Mouse (Mus musculus): ENCODE measurements around the gene Ctnna2. TPM values are rescaled to one million over a fixed set of nuclear protein-coding genes. Genes with fewer than 3 reads are reported as not detected.

Ctnna2 gene
- total and polyA plus RNA-seq, 3 experiments, result 0.11 TPM; not detected in 2

DNA sequence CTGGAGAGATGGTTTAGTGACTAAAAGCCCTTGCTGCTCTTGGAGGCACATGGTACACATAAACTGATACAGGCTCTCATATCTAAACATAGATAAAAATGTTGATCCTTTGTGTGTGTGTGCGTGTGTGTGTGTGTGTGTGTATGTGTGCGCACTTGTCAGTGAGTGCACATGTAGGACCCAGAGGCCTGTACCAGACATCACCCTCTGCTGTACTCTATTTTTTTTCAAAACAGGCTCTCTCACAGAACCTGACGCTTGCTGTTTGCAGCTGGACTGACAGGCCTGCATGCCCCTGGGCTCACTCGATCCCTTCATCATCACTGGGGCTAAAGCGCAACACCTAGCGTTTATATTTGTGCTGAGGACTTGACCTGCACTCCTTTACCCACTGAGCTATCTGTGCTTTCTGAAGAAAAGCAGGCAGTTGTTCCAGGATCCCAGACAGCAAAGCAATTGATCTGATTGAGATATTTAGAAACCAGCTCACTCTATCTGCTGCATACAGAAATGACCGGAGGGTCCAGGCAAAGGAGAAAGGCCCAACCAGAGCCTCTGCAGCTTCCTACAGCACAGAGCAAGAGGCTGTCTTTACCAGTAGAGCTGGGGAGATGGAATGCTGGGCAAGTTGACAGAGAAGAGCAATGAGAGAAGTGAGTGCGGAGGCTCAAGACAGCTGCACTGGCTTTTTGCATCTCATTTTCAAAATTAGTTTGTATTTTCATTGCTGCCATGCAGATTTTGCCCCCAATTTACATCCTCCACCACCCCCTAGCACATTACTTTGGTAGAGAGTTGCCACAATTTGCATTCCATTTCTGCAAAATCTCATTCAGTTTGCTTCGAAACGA, 870.2 kb downstream of the Ctnna2 start:
- Histone ChIP-seq H3K27me3 (ENCODE audit: insufficient read depth, low read length) (no peaks in the 10 kb centered on the region), H3K36me3 (replicated peaks) (no peaks in the 10 kb centered on the region), H3K9me3 (replicated peaks) (no peaks in the 10 kb centered on the region), H3K4me3 (ENCODE audit: low read depth, low read length) (no peak overlapping the region), H3K4me1 (ENCODE audit: insufficient read depth, low read depth, low read length) (no peaks in the 10 kb centered on the region)
- DNase-seq (ENCODE audit: low spot score), result no peak
- ATAC-seq (ENCODE audit: extremely low read depth, insufficient number of reproducible peaks, low FRiP score, poor library complexity, severe bottlenecking), result no peak
- no peak for TF ChIP-seq CTCF (IDR thresholded peaks at IDR 0.05; ENCODE audit: low read depth, low read length)
- no peak for TF ChIP-seq TAL1 (conservative IDR thresholded peaks at IDR 0.05; ENCODE audit: low read depth, low read length)
- TF ChIP-seq POLR2AphosphoS5 (IDR thresholded peaks at IDR 0.05; ENCODE audit: insufficient replicate concordance, low read depth, low read length), result no peak
- no peak for TF ChIP-seq GATA1 (IDR thresholded peaks at IDR 0.05; ENCODE audit: borderline replicate concordance, low read length)
- no peak for TF ChIP-seq GATA2 (IDR thresholded peaks at IDR 0.05; ENCODE audit: borderline replicate concordance, low read depth, low read length)

DNA sequence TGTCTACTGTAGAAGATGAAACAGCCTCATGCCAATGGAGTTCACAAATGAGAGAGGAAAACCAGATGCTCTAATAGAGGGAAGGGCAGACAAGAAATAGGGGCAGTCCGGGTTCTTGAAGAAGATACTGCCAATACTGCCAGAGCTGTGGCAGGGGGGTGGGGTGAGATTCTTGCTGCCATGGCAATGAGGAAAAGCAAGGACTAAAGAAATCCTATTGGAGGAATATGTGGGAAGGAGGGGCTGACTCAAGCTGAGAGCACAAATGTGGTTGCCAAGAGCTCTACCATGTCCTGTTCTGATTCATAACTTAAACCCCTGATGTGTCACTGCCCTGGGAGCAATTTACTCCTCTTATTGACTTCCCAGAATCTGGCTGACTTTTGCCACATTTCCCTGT, 878.5 kb downstream of the Ctnna2 start:
- no peaks in the 10 kb centered on the region for H3K9me3 ChIP-seq (replicated peaks)
- TF ChIP-seq GATA2 (IDR thresholded peaks at IDR 0.05; ENCODE audit: borderline replicate concordance, low read depth, low read length) (no peak), TAL1 (conservative IDR thresholded peaks at IDR 0.05; ENCODE audit: low read depth, low read length) (no peak), POLR2AphosphoS5 (IDR thresholded peaks at IDR 0.05; ENCODE audit: insufficient replicate concordance, low read depth, low read length) (no peak), CTCF (IDR thresholded peaks at IDR 0.05; ENCODE audit: low read depth, low read length) (no peak)
- no peak for ATAC-seq (ENCODE audit: extremely low read depth, insufficient number of reproducible peaks, low FRiP score, poor library complexity, severe bottlenecking)
- H3K36me3 ChIP-seq (replicated peaks), result no peaks in the 10 kb centered on the region
- H3K4me3 ChIP-seq (ENCODE audit: low read depth, low read length), result no peak overlapping the region
- no peaks in the 10 kb centered on the region for H3K27me3 ChIP-seq (ENCODE audit: insufficient read depth, low read length)
- DNase-seq (ENCODE audit: low spot score), result no peak
- H3K4me1 ChIP-seq (ENCODE audit: insufficient read depth, low read depth, low read length), result no peaks in the 10 kb centered on the region

DNA sequence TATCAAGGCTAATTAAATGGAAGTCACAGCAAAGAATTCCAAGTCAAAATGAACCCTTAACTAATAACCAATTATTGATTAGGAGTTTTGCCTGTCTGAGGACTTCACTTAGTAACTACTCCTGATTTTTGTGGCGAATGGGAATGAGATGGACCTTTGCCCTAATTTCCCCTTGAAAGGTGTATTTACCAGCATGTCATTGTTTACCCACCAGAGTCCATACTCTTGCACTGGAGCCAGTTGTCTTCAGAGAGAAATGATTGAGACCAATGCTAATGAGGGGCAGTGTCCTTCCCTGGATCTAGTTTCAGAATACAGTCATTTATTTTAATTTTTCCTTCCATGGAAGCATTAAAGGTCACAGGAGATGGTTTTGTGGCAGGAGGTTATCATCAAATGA, 881.0 kb downstream of the Ctnna2 start:
- no peaks in the 10 kb centered on the region for H3K9me3 ChIP-seq (replicated peaks)
- no peaks in the 10 kb centered on the region for H3K36me3 ChIP-seq (replicated peaks)
- ATAC-seq (ENCODE audit: extremely low read depth, insufficient number of reproducible peaks, low FRiP score, poor library complexity, severe bottlenecking) (no peak), DNase-seq (ENCODE audit: low spot score) (no peak)
- no peaks in the 10 kb centered on the region for H3K4me1 ChIP-seq (ENCODE audit: insufficient read depth, low read depth, low read length)
- H3K27me3 ChIP-seq (ENCODE audit: insufficient read depth, low read length), result no peaks in the 10 kb centered on the region
- H3K4me3 ChIP-seq (ENCODE audit: low read depth, low read length), result no peak overlapping the region
- TF ChIP-seq CTCF (IDR thresholded peaks at IDR 0.05; ENCODE audit: low read depth, low read length) (no peak), GATA1 (IDR thresholded peaks at IDR 0.05; ENCODE audit: borderline replicate concordance, low read length) (no peak), GATA2 (IDR thresholded peaks at IDR 0.05; ENCODE audit: borderline replicate concordance, low read depth, low read length) (no peak)

DNA sequence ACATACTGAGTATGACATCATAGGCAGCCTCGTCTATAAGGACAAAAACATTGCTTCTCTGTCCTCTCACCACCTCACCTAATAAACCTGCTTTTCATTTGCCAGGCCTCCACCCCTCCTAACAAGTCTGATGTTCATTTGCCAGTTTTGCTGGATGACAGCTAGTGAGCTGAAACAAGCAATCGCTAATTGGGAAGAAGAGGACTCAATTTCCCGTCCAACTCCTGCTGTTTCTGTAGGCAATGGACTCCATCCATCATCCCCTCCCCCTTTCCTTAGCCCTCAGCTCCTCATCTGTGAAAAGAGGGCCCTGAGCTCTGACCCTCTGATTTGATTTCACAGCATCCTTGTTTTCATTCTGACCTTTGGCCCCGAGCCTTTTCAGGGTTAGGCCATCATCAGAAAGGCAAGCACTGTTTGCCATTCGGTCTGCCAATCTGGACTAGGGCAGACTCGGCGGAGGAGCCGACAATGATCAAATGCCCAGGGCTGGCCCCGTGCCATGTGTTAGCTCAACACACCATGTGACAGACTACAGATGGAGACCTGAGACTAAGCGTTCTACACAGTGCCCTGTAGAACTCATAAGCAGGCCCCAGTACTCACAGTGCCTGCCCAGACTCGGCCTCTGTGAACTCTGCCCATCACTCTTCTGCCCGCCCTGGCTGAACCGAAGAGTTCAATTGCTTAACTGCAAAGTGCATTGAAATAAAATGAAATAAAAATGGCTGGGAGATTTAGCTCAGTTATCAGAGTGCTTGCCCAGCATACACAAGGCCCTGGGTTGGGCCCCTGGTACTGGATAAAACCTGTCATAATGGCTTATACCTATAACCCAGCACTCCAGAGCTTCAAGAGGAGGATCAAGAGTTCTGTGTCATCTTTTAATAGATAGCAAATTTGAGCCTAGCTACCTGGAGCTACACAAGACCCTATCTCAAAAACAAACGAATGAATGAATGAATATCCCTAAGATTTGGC, 903.8 kb downstream of the Ctnna2 start:
- TF ChIP-seq GATA2 (IDR thresholded peaks at IDR 0.05; ENCODE audit: borderline replicate concordance, low read depth, low read length), result no peak
- Histone ChIP-seq H3K4me3 (ENCODE audit: low read depth, low read length) (no peak overlapping the region), H3K36me3 (replicated peaks) (no peaks in the 10 kb centered on the region), H3K9me3 (replicated peaks) (peaks cover 6% of the 10 kb centered on the region), H3K27me3 (ENCODE audit: insufficient read depth, low read length) (no peaks in the 10 kb centered on the region), H3K4me1 (ENCODE audit: insufficient read depth, low read depth, low read length) (no peaks in the 10 kb centered on the region)
- no peak for ATAC-seq (ENCODE audit: extremely low read depth, insufficient number of reproducible peaks, low FRiP score, poor library complexity, severe bottlenecking)
- DNase-seq (ENCODE audit: low spot score), result no peak

DNA sequence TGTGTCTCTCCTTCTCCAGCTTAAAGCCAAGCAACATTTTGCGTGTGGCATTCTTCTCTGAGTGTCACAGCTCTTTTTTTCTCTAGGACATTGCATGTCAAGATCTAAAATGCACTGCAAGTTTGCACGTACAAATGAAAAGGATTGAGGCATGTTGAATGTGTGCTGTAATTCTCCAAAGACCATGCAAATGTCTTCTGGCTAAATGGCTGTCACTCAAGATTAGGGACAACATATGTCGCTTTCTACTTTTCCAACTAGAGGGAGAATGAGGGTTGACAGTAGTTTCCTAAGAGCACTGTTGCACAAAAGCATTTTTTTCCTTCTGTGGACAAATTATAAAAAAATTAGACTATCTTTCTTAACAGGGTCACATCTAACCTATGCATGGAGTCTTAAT, 909.9 kb downstream of the Ctnna2 start:
- Histone ChIP-seq H3K4me3 (ENCODE audit: low read depth, low read length) (no peak overlapping the region), H3K4me1 (ENCODE audit: insufficient read depth, low read depth, low read length) (no peaks in the 10 kb centered on the region), H3K9me3 (replicated peaks) (0 out of 2 replicates have a peak, but pooled peaks cover 3% of the 10 kb centered on the region), H3K36me3 (replicated peaks) (no peaks in the 10 kb centered on the region), H3K27me3 (ENCODE audit: insufficient read depth, low read length) (no peaks in the 10 kb centered on the region)
- TF ChIP-seq CTCF (IDR thresholded peaks at IDR 0.05; ENCODE audit: low read depth, low read length), result no peak
- no peak for TF ChIP-seq POLR2AphosphoS5 (IDR thresholded peaks at IDR 0.05; ENCODE audit: insufficient replicate concordance, low read depth, low read length)
- TF ChIP-seq TAL1 (conservative IDR thresholded peaks at IDR 0.05; ENCODE audit: low read depth, low read length), result no peak
- TF ChIP-seq GATA2 (IDR thresholded peaks at IDR 0.05; ENCODE audit: borderline replicate concordance, low read depth, low read length), result no peak
- TF ChIP-seq GATA1 (IDR thresholded peaks at IDR 0.05; ENCODE audit: borderline replicate concordance, low read length), result no peak
- ATAC-seq (ENCODE audit: extremely low read depth, insufficient number of reproducible peaks, low FRiP score, poor library complexity, severe bottlenecking) (no peak), DNase-seq (ENCODE audit: low spot score) (no peak)

DNA sequence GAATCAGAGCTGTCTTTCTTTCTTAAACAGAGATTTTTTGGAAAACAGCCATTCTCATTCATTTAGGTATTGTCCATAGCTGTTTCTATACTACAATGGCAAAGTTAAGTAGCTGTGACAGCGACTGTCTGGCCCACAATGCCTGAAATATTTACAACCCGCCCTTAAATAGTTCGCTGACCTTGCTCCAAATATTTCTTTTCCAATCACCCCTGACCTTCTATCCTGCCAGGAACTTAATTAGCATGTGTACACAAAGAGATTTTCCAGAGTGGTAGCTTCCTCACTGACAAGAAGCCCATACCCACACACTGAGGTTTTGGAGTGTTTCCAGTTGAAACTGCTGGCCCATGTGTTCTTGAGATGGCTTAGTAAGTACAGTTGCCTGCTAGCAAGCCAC, 928.8 kb downstream of the Ctnna2 start:
- Histone ChIP-seq H3K27me3 (ENCODE audit: insufficient read depth, low read length) (no peaks in the 10 kb centered on the region), H3K36me3 (replicated peaks) (no peaks in the 10 kb centered on the region), H3K4me3 (ENCODE audit: low read depth, low read length) (no peak overlapping the region), H3K9me3 (replicated peaks) (no peaks in the 10 kb centered on the region), H3K4me1 (ENCODE audit: insufficient read depth, low read depth, low read length) (no peaks in the 10 kb centered on the region)
- no peak for DNase-seq (ENCODE audit: low spot score)
- TF ChIP-seq GATA1 (IDR thresholded peaks at IDR 0.05; ENCODE audit: borderline replicate concordance, low read length) (no peak), GATA2 (IDR thresholded peaks at IDR 0.05; ENCODE audit: borderline replicate concordance, low read depth, low read length) (no peak), POLR2AphosphoS5 (IDR thresholded peaks at IDR 0.05; ENCODE audit: insufficient replicate concordance, low read depth, low read length) (no peak), CTCF (IDR thresholded peaks at IDR 0.05; ENCODE audit: low read depth, low read length) (no peak), TAL1 (conservative IDR thresholded peaks at IDR 0.05; ENCODE audit: low read depth, low read length) (no peak)
- no peak for ATAC-seq (ENCODE audit: extremely low read depth, insufficient number of reproducible peaks, low FRiP score, poor library complexity, severe bottlenecking)
